Mouse (Mus musculus) adrenal gland, adult 8-10 months (tissue): ENCODE results near the gene Pecam1. TPM values are rescaled to one million over a fixed set of nuclear protein-coding genes. Genes with fewer than 3 reads are reported as not detected.
"Not testable (repeated sequence)": the region's sequence is repeated elsewhere in the genome, so short reads cannot be mapped to it uniquely, and the experiment has no call there.

Experiments used
- DNase-seq: peaks from one replicate; pipeline ENCODE4 v3.0.0; 2022
- total RNA-seq, 4 experiments: library from RNA; stranded (reverse); gene quantifications; 2 replicates each; pipeline ENCODE4 v1.2.4; 2022

Gene Pecam1
- total RNA-seq, 4 experiments from 2014 or later: 59.0 to 91.0 (median 69.9) TPM

- no peak for DNase-seq
These were observed 21.7 kb downstream of the Pecam1 start for GRCm38 (mm10) chr11:106728402-106729366.

GRCm38 (mm10) chr11:106727967-106728366, 22.5 kb downstream of the Pecam1 start:
- no peak for DNase-seq

- not testable (repeated sequence) for DNase-seq
These were observed 25.6 kb downstream of the Pecam1 start for GRCm38 (mm10) chr11:106724916-106725235.

GRCm38 (mm10) chr11:106724176-106724915, 26.1 kb downstream of the Pecam1 start:
- no peak for DNase-seq

- DNase-seq: no peak
These were observed 26.8 kb downstream of the Pecam1 start for GRCm38 (mm10) chr11:106723611-106724125.

- peak; percentile 45 for DNase-seq
These were observed 27.5 kb downstream of the Pecam1 start for GRCm38 (mm10) chr11:106722831-106723361.

- no peak for DNase-seq
These were observed 30.0 kb downstream of the Pecam1 start for GRCm38 (mm10) chr11:106720379-106720778.

- no peak for DNase-seq
These were observed 33.9 kb downstream of the Pecam1 start for GRCm38 (mm10) chr11:106716568-106716967.

GRCm38 (mm10) chr11:106715066-106715465, 35.4 kb downstream of the Pecam1 start:
- DNase-seq: no peak

- DNase-seq: no peak
These were observed 39.6 kb downstream of the Pecam1 start for GRCm38 (mm10) chr11:106710789-106711188.

- no peak for DNase-seq
These were observed 41.0 kb downstream of the Pecam1 start for GRCm38 (mm10) chr11:106709227-106709985.

- no peak for DNase-seq
These were observed 42.6 kb downstream of the Pecam1 start for GRCm38 (mm10) chr11:106707866-106708265.

GRCm38 (mm10) chr11:106707085-106707484, 43.3 kb downstream of the Pecam1 start:
- no peak for DNase-seq

- no peak for DNase-seq
These were observed 44.2 kb downstream of the Pecam1 start for GRCm38 (mm10) chr11:106706212-106706611.

- no peak for DNase-seq
These were observed 45.9 kb downstream of the Pecam1 start for GRCm38 (mm10) chr11:106704399-106705111.

- DNase-seq: no peak
These were observed 46.5 kb downstream of the Pecam1 start for GRCm38 (mm10) chr11:106703931-106704330.

GRCm38 (mm10) chr11:106702584-106702983, 47.8 kb downstream of the Pecam1 start:
- DNase-seq: no peak

GRCm38 (mm10) chr11:106701589-106701988, 48.8 kb downstream of the Pecam1 start:
- DNase-seq: no peak

- DNase-seq: no peak
These were observed 51.3 kb downstream of the Pecam1 start for GRCm38 (mm10) chr11:106699083-106699482.

- DNase-seq: no peak
These were observed 52.1 kb downstream of the Pecam1 start for GRCm38 (mm10) chr11:106698289-106698688.

GRCm38 (mm10) chr11:106695917-106696316, 54.5 kb downstream of the Pecam1 start:
- DNase-seq: no peak

GRCm38 (mm10) chr11:106692890-106693289, 57.5 kb downstream of the Pecam1 start:
- no peak for DNase-seq
